ENCODE assay signal across 25 mouse cellular contexts in genomic region chr3:60565950-60566349, GRCm38 (mm10).
A peak's percentile ranks its signal among the peaks of the same experiment; 100 is the strongest.
DNase-seq lines count a peak whose midpoint lies in the region; TF ChIP-seq lines count a peak whose summit lies in the region.
"Had no signal": no experiment of that assay in that cellular context is flagged by ENCODE, and none has a peak within 500 bp of the region (broad histone marks: within the 10 kb centered on the region; RNA-seq: fewer than 3 reads in every experiment).

No protein-coding gene starts in this region.

- no peak overlapping the region for H3ac ChIP-seq in myocyte (ENCODE audit: control insufficient read depth, insufficient read length)

- H3K79me2 ChIP-seq in myocyte (ENCODE audit: control insufficient read depth, insufficient read depth) = peaks cover 92% of the 10 kb centered on the region

- TF ChIP-seq POLR2A in myocyte (IDR thresholded peaks at IDR 0.05; ENCODE audit: insufficient read length, low read depth) = no peak

- DNase-seq in gastrocnemius, adult 2 months = no peak
- no peak for DNase-seq in gastrocnemius, postnatal 36 days
- DNase-seq in left cerebral cortex, adult 2 months (ENCODE audit: extremely low spot score in 1 of 2, low spot score in 2 of 2) = no peak
- DNase-seq in left cerebral cortex, postnatal 36 days (ENCODE audit: low spot score in 2 of 2) = no peak
- peak; percentile 23 for DNase-seq in fat pad, adult 2 months (ENCODE audit: extremely low read depth, low read depth, low spot score)
- no peak for DNase-seq in cerebellum, postnatal 25 days
- no peak for DNase-seq in kidney, postnatal 25 days
- DNase-seq: adrenal gland, postnatal 14 days; cerebellum, adult 8-10 months; forebrain, postnatal 0 days; heart, postnatal 14 days; kidney, adult 8-10 months; kidney, postnatal 10 days; layer of hippocampus, postnatal 36 days; lung, adult 18-20 months; lung, postnatal 10 days; right cerebral cortex, postnatal 14 days had no signal

- peak overlapping the region; percentile 93 for H3K27ac ChIP-seq in gastrocnemius, adult 2 months
- H3K27ac ChIP-seq in left cerebral cortex, adult 2 months = peak overlapping the region; percentile 30; the same call in 1 of the 2 replicates
- H3K27ac ChIP-seq: embryonic facial prominence, embryonic 15.5 days; forebrain, embryonic 10.5 days; heart, embryonic 13.5 days; limb, embryonic 13.5 days; liver, embryonic 12.5 days; midbrain, embryonic 12.5 days; stomach, postnatal 0 days had no signal

- H3K27me3 ChIP-seq in myocyte (ENCODE audit: control insufficient read depth, insufficient read depth, insufficient read length) = no peaks in the 10 kb centered on the region
- H3K27me3 ChIP-seq: embryonic facial prominence, embryonic 15.5 days; heart, embryonic 13.5 days; limb, embryonic 13.5 days; liver, embryonic 12.5 days; midbrain, embryonic 12.5 days had no signal

- peak overlapping the region; percentile 7 for H3K4me2 ChIP-seq in myocyte (ENCODE audit: low read depth)
- H3K4me2 ChIP-seq: embryonic facial prominence, embryonic 15.5 days; heart, embryonic 13.5 days; limb, embryonic 13.5 days; liver, embryonic 12.5 days; midbrain, embryonic 12.5 days had no signal

- no peaks in the 10 kb centered on the region for H3K36me3 ChIP-seq in myocyte (ENCODE audit: control insufficient read depth, insufficient read depth)
- H3K36me3 ChIP-seq: embryonic facial prominence, embryonic 15.5 days; forebrain, embryonic 10.5 days; heart, embryonic 13.5 days; limb, embryonic 13.5 days; midbrain, embryonic 12.5 days had no signal

- intact Hi-C loops in gastrocnemius, adult 2 months (cut with DNase I) = no loop called here
- intact Hi-C loops in gastrocnemius, postnatal 36 days (cut with DNase I) = no loop called here
- intact Hi-C loops in left cerebral cortex, adult 2 months (cut with DNase I) = no loop called here
- intact Hi-C loops in left cerebral cortex, postnatal 36 days (cut with DNase I) = no loop called here

- no peak for TF ChIP-seq CTCF in gastrocnemius, adult 2 months (IDR thresholded peaks at IDR 0.05)
- TF ChIP-seq CTCF in left cerebral cortex, adult 2 months (IDR thresholded peaks at IDR 0.05) = no peak

- no peak overlapping the region for H3K4me3 ChIP-seq in gastrocnemius, adult 2 months
- H3K4me3 ChIP-seq in left cerebral cortex, adult 2 months = no peak overlapping the region
- no peak overlapping the region for H3K4me3 ChIP-seq in myocyte
- H3K4me3 ChIP-seq: embryonic facial prominence, embryonic 15.5 days; forebrain, embryonic 10.5 days; heart, embryonic 13.5 days; limb, embryonic 13.5 days; liver, embryonic 12.5 days; midbrain, embryonic 12.5 days had no signal

TF ChIP-seq in myocyte, 11 proteins besides CTCF, POLR2A, EP300 and RAD21:
- peak; percentile 48; the same call in 1 of the 2 replicates for TF ChIP-seq CEBPB (IDR thresholded peaks at IDR 0.05; ENCODE audit: insufficient read depth, poor library complexity, severe bottlenecking)
- TF ChIP-seq POLR2AphosphoS2 (IDR thresholded peaks at IDR 0.05; ENCODE audit: insufficient read length, low read depth) = no peak
